Mouse (Mus musculus): ENCODE measurements around the gene Mybpc2. TPM values are rescaled to one million over a fixed set of nuclear protein-coding genes. Genes with fewer than 3 reads are reported as not detected.

Mybpc2 gene
- total and polyA plus RNA-seq, 3 experiments, result 2.0 to 8.3 (median 5.0) TPM

DNA sequence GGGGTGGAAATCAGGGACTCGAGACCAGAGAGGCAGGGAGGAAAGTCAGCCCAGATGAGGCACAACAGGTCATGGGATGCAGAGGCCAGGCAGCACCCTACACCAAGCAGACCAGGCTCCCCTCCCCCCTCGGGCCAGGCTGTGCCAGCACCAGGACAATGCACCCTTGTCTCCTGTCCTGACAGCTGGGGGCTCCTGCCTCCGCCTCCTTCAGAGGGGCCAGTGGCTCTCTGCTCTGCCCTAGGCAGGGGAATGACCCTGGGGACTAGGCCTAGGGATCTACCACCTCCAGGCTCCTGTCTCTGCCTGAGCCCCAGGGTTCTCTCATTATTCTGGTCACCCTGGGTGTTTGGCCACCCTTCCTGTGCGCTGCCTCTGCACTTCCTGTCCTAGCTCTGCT, 50.0 kb downstream of the Mybpc2 start:
- no peak overlapping the region for H3K9ac ChIP-seq (ENCODE audit: insufficient read depth, low read depth)
- H3K36me3 ChIP-seq (replicated peaks in 1 of 2; ENCODE audit: control insufficient read depth in 1 of 2, insufficient read depth in 1 of 2, low read length in 1 of 2), result peaks cover 4 to 25% of the 10 kb centered on the region in 2 experiments
- no peak overlapping the region for H3K27ac ChIP-seq (ENCODE audit: insufficient read depth, low read depth)
- H3K4me3 ChIP-seq (replicated peaks in 1 of 3; ENCODE audit: low read depth in 2 of 3, low read length in 2 of 3, poor library complexity in 1 of 3), result no peak overlapping the region
- H3K27me3 ChIP-seq (replicated peaks), result peaks cover 44% of the 10 kb centered on the region
- no peak overlapping the region for H3K4me2 ChIP-seq (ENCODE audit: insufficient read depth, low read depth, poor library complexity, severe bottlenecking)
- H3K4me1 ChIP-seq (ENCODE audit: control insufficient read depth in 1 of 2, insufficient read depth in 2 of 2), result peaks cover 4 to 17% of the 10 kb centered on the region in 2 experiments; a peak in 2 of 4 replicates
- no peaks in the 10 kb centered on the region for H3K79me2 ChIP-seq (replicated peaks; ENCODE audit: control insufficient read depth, extremely low read depth, insufficient read depth, poor library complexity, severe bottlenecking)
- no peak for DNase-seq (ENCODE audit: extremely low read depth)
- H3K9me3 ChIP-seq (replicated peaks; ENCODE audit: low read length), result no peaks in the 10 kb centered on the region
- in situ Hi-C loops (cut with MboI; ENCODE audit: low pct_ligation_motif_present, low pct_unique_long_range_greater_than_20kb, low sequenced_read_pairs) (loop anchor here (5.0 kb wide), 1 partner anchor 72 kb away; no protein-coding TSS in a partner anchor), dilution Hi-C loops (cut with MboI; ENCODE audit: extremely low pct_ligation_motif_present, extremely low pct_unique_long_range_greater_than_20kb, low sequenced_read_pairs) (no loop called here)
- TF ChIP-seq JUN (IDR thresholded peaks at IDR 0.05; ENCODE audit: insufficient read depth, low read depth, low read length), result no peak
- no peak for TF ChIP-seq ELF1 (IDR thresholded peaks at IDR 0.05; ENCODE audit: low read depth, low read length)
- no peak for TF ChIP-seq MAFK (IDR thresholded peaks at IDR 0.05; ENCODE audit: insufficient replicate concordance, low read length)
- no peak for TF ChIP-seq ZMIZ1 (IDR thresholded peaks at IDR 0.05; ENCODE audit: low read depth, low read length)
- no peak for TF ChIP-seq MAZ (IDR thresholded peaks at IDR 0.05; ENCODE audit: low read depth, low read length)
- TF ChIP-seq E2F4 (IDR thresholded peaks at IDR 0.05; ENCODE audit: insufficient replicate concordance, low read depth, low read length), result no peak

DNA sequence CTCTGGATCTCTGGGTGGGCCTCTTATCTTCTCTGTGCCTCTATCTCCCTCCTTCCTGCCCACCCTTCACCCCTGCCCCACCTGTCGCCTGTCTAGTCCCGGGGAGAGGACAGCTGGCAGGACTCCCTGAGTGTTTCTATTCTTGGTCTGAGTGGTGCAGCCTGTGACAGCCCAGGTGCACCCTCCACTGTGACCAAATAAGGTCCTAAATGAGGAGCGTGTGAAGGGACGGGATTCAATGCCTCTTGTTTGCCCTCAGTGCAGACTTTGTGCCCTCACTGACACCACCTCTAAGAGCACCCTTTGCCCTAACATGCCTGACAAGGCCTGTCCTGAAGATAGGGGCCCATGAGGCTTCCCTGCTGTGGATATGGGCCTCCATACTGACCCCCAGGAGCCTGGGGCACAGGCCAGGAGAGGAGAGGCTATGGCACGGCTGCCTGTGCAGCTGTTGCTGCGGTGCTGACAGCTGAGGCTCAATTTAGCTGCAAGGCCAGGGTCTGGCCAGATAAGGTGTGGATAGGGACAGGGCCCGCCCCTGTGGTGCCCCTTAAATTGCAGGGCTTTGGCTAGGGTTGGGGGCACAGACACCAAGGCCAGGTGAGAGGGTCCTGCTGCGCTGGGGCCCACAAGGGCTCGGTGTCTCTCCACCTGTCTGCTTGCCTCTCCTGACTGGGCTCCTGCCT, 51.4 kb downstream of the Mybpc2 start:
- Histone ChIP-seq H3K4me3 (replicated peaks in 1 of 3; ENCODE audit: low read depth in 2 of 3, low read length in 2 of 3, poor library complexity in 1 of 3) (no peak overlapping the region), H3K4me2 (ENCODE audit: insufficient read depth, low read depth, poor library complexity, severe bottlenecking) (no peak overlapping the region), H3K36me3 (replicated peaks in 1 of 2; ENCODE audit: control insufficient read depth in 1 of 2, insufficient read depth in 1 of 2, low read length in 1 of 2) (peaks cover 4 to 27% of the 10 kb centered on the region in 2 experiments), H3K4me1 (ENCODE audit: control insufficient read depth in 1 of 2, insufficient read depth in 2 of 2) (peaks cover 8 to 28% of the 10 kb centered on the region in 2 experiments), H3K79me2 (replicated peaks; ENCODE audit: control insufficient read depth, extremely low read depth, insufficient read depth, poor library complexity, severe bottlenecking) (no peaks in the 10 kb centered on the region), H3K9ac (ENCODE audit: insufficient read depth, low read depth) (no peak overlapping the region), H3K9me3 (replicated peaks; ENCODE audit: low read length) (no peaks in the 10 kb centered on the region), H3K27me3 (replicated peaks) (peaks cover 33% of the 10 kb centered on the region), H3K27ac (ENCODE audit: insufficient read depth, low read depth) (no peak overlapping the region)
- no peak for DNase-seq (ENCODE audit: extremely low read depth)
- in situ Hi-C loops (cut with MboI; ENCODE audit: low pct_ligation_motif_present, low pct_unique_long_range_greater_than_20kb, low sequenced_read_pairs), result loop anchor here (5.0 kb wide), 1 partner anchor 71 kb away; no protein-coding TSS in a partner anchor
- no peak for TF ChIP-seq RAD21 (IDR thresholded peaks at IDR 0.05; ENCODE audit: low read depth, low read length)
- dilution Hi-C loops (cut with MboI; ENCODE audit: extremely low pct_ligation_motif_present, extremely low pct_unique_long_range_greater_than_20kb, low sequenced_read_pairs), result no loop called here

DNA sequence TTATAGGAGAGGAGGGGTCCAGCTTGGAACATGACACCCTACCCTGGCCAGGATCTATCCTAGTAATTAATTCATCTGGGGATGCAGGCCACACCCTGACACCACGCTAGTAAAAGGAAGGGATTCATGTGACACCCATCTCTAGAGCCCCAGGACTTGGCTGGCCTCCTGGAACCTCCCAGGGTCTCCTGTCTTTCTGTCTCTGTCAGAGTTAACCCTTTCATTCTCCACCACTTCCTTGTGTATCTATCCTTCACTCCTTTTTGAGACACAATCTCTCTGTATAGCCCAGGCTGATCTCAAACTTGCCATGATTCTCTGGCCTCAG, 51.9 kb downstream of the Mybpc2 start:
- no peak overlapping the region for H3K9ac ChIP-seq (ENCODE audit: insufficient read depth, low read depth)
- no peak overlapping the region for H3K4me3 ChIP-seq (replicated peaks in 1 of 3; ENCODE audit: low read depth in 2 of 3, low read length in 2 of 3, poor library complexity in 1 of 3)
- H3K9me3 ChIP-seq (replicated peaks; ENCODE audit: low read length), result no peaks in the 10 kb centered on the region
- peaks cover 8 to 29% of the 10 kb centered on the region in 2 experiments for H3K4me1 ChIP-seq (ENCODE audit: control insufficient read depth in 1 of 2, insufficient read depth in 2 of 2)
- peaks cover 28% of the 10 kb centered on the region for H3K27me3 ChIP-seq (replicated peaks)
- no peak for DNase-seq (ENCODE audit: extremely low read depth)
- TF ChIP-seq NRF1 (IDR thresholded peaks at IDR 0.05; ENCODE audit: low read depth, low read length) (no peak), CHD2 (IDR thresholded peaks at IDR 0.05; ENCODE audit: low read length) (0 out of 2 replicates have a peak, but pooled peaks have one; percentile 15)
- H3K4me2 ChIP-seq (ENCODE audit: insufficient read depth, low read depth, poor library complexity, severe bottlenecking), result no peak overlapping the region
- H3K27ac ChIP-seq (ENCODE audit: insufficient read depth, low read depth), result no peak overlapping the region
- peaks cover 4 to 27% of the 10 kb centered on the region in 2 experiments for H3K36me3 ChIP-seq (replicated peaks in 1 of 2; ENCODE audit: control insufficient read depth in 1 of 2, insufficient read depth in 1 of 2, low read length in 1 of 2)
- in situ Hi-C loops (cut with MboI; ENCODE audit: low pct_ligation_motif_present, low pct_unique_long_range_greater_than_20kb, low sequenced_read_pairs) (loop anchor here (5.0 kb wide), 1 partner anchor 70 kb away; no protein-coding TSS in a partner anchor), dilution Hi-C loops (cut with MboI; ENCODE audit: extremely low pct_ligation_motif_present, extremely low pct_unique_long_range_greater_than_20kb, low sequenced_read_pairs) (no loop called here)
- H3K79me2 ChIP-seq (replicated peaks; ENCODE audit: control insufficient read depth, extremely low read depth, insufficient read depth, poor library complexity, severe bottlenecking), result no peaks in the 10 kb centered on the region
